Mouse (Mus musculus): ENCODE results near the gene Nxpe3.
"Not testable (repeated sequence)": the region's sequence is repeated elsewhere in the genome, so short reads cannot be mapped to it uniquely, and the experiment has no call there.

Nxpe3 gene

GRCm38 (mm10) chr16:55890346-55891136, 4.5 kb downstream of the Nxpe3 start:
- intact Hi-C loops (cut with DNase I): no loop called here

DNA sequence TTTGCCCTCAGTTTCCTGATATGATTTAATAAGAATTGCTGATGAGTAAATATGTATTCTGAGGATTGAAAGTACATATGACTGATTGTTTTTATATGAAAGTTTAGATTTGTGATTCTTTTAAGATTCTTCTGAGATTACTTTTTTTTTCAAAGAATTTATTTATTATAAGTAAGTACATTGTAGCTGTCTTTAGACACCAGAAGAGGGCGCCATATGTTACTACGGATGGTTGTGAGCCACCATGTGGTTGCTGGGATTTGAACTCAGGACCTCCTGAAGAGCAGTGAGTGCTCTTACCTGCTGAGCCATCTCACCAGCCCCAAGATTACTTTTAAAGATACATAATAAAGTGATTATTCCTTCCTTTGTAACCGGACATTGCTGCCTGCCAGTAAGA, 5.6 kb downstream of the Nxpe3 start:
- intact Hi-C loops (cut with DNase I): no loop called here

DNA sequence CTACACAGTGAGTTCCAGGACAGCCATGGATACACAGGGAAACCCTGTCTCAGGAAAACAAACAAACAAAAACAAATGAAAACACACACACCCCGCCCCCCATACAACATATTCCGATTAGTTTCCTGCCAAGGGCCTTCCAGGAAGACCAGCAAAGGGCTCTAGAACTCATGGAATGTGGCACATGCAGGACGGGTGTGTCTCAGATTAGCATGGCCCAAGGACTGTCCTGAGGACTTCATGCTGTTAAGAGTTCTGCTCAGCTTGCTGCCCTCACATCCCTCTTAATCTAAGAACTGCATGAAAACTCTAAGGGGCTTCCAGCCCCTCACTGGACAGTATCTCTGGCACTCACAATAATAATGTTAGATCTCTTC, 6.5 kb downstream of the Nxpe3 start:
- intact Hi-C loops (cut with DNase I): no loop called here

GRCm38 (mm10) chr16:55887814-55888583, 7.1 kb downstream of the Nxpe3 start:
- intact Hi-C loops (cut with DNase I): no loop called here

GRCm38 (mm10) chr16:55884246-55884645, 10.8 kb downstream of the Nxpe3 start:
- intact Hi-C loops (cut with DNase I): no loop called here

- intact Hi-C loops (cut with DNase I): no loop called here
Observed at GRCm38 (mm10) chr16:55876025-55876424, 19.1 kb downstream of the Nxpe3 start.

- intact Hi-C loops (cut with DNase I): no loop called here
Observed at GRCm38 (mm10) chr16:55863832-55864231, 31.3 kb downstream of the Nxpe3 start.

DNA sequence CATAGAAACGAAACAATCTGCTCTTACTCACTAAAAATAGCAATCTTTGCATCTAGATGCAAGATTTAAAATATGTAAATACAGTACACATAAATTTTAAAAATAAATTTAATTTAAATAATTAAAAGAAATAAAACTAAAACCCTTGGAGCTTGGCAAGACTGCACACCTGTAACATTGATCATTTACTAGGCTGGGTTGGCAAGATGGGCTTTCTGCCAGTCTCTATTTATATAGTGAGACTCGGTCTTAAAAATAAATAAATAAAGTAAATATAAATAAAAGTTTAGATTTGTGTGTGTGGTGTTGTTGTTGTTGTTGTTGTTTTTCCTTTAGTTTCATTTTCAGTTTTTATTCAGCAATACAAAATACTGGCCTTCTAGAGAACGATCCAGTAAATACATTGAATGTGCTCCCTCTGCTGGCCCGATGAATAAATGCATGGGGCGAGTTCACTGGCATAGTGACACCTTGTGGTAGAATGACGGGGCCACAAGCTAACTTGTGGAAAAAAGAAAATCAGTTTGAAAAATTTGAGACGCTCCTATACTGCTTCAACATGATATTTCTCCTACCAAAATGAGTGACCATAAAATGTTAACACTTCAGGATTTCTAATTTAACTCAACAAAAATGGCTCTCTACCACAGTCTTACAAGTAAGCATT, 31.8 kb downstream of the Nxpe3 start:
- intact Hi-C loops (cut with DNase I): no loop called here

GRCm38 (mm10) chr16:55861104-55861503, 34.0 kb downstream of the Nxpe3 start:
- intact Hi-C loops (cut with DNase I): no loop called here

DNA sequence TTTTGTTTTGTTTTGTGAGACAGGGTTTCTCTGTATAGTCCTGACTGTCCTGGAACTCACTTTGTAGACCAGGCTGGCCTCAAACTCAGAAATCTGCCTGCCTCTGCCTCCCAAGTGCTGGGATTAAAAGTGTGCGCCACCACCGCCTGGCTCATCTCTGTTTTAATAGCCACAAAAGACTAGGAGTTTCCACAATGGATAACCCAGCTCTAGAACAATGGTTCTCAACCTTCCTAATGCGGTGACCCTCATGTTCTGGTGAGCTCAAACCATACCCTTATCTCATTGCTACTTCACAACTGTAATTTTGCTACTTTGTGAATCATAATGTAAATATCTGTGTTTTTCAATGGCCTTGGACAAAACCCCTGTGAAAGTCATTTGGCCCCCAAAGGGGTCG, 35.7 kb downstream of the Nxpe3 start:
- intact Hi-C loops (cut with DNase I): not testable (repeated sequence)

DNA sequence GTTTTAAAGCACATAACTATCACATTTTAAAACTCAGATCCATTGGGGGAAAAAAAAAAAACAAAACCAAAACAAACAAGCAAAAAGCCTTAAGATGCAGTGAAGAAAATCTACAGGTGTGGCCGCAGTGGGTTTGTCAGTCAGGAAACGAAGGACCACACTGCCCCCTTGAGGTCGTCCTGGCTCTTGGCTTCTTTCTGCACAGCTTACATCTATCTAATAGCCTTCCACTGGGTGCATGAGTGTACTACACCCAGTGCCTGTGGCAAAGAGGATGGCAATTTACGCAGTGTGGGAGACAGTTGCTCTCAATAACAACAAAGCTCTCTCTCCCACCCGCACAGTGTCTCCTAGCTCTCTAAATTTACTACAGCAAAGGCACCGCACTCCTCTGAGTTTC, 36.6 kb downstream of the Nxpe3 start:
- intact Hi-C loops (cut with DNase I): loop anchor here (1.0 kb wide), 1 partner anchor 378 kb away; no protein-coding TSS in a partner anchor

DNA sequence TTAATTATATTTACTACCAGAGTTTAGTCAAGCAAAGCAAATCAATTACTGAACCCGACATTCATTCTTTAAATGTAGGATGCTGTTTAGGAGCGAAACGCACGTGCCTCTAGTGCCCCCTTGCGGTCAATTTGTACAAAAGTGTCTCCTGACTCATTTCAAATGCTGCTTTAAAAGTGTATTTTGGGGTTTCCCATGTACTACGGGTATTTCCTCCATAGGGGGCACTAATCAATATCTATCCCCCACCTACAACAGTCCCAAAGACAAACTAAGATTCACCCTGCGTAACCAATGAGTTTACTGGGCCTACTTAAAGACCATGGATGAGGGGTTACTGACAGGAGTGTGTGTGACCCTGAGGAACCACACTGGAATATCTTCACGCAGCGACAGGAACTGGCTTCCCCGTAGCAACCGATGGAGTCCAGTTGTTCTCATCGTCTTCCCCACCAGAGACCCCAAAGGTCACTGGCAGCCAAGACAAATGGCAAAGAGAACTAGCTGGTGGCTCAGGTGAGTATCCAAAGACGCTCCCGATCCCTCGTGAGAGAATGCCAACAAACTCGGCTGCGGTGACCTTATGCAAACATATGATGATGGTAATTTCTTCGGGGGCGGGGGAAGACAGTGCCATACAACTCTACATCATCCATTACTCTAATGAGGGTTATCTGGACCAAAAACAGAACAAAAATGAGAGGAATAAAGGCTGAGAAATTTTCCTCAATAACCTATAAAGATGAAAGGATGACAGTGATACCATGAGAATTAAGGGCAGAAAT, 42.0 kb downstream of the Nxpe3 start:
- intact Hi-C loops (cut with DNase I): loop anchor here (5.0 kb wide), 1 partner anchor 331 kb away; no protein-coding TSS in a partner anchor

- intact Hi-C loops (cut with DNase I): loop anchor here (5.0 kb wide), 1 partner anchor 330 kb away; no protein-coding TSS in a partner anchor
Observed at GRCm38 (mm10) chr16:55852515-55852914, 42.6 kb downstream of the Nxpe3 start.

- intact Hi-C loops (cut with DNase I): loop anchor here (5.0 kb wide), 1 partner anchor 328 kb away; no protein-coding TSS in a partner anchor
Observed at GRCm38 (mm10) chr16:55850485-55850884, 44.6 kb downstream of the Nxpe3 start.

DNA sequence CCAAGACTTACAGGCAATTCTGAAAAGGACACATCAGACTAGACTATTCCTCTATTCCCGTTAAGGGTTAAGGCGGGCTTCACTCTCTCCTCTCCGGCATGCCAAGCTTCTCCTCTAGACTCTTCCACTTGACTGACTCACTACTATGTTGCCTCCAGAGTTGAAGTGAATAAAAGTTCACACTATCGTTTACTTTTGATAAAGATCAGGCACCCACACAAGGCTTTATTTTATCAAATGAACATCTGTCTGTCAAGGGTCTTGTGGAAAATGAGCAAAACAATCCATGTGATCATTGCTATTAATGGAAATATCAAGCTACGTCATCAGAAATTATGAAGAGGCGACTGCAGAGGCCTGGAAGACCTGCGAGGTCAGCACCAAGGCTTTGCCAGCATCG, 47.4 kb downstream of the Nxpe3 start:
- intact Hi-C loops (cut with DNase I): no loop called here

- intact Hi-C loops (cut with DNase I): no loop called here
Observed at GRCm38 (mm10) chr16:55844847-55845246, 50.2 kb downstream of the Nxpe3 start.

GRCm38 (mm10) chr16:55843919-55844318, 51.2 kb downstream of the Nxpe3 start:
- intact Hi-C loops (cut with DNase I): no loop called here

DNA sequence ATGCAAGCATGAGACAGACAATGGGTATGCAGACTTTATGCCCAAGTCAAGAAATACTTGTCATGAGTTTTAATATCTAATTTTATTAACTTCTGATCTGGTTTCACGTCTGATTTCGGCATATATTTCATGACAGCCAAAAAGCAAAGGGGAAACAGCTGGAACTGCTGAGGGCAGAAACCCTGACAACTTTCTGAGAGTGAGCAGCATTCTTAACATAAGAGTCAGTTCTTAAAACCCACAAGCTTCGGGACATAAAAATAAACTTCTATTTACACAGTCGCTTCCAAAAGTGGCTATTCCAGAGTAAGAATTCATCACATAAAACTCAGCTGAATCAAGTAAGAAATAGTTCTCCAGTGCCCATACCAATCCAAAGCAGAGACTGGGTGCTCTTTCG, 52.0 kb downstream of the Nxpe3 start:
- intact Hi-C loops (cut with DNase I): no loop called here

- intact Hi-C loops (cut with DNase I): no loop called here
Observed at GRCm38 (mm10) chr16:55841506-55841905, 53.6 kb downstream of the Nxpe3 start.

DNA sequence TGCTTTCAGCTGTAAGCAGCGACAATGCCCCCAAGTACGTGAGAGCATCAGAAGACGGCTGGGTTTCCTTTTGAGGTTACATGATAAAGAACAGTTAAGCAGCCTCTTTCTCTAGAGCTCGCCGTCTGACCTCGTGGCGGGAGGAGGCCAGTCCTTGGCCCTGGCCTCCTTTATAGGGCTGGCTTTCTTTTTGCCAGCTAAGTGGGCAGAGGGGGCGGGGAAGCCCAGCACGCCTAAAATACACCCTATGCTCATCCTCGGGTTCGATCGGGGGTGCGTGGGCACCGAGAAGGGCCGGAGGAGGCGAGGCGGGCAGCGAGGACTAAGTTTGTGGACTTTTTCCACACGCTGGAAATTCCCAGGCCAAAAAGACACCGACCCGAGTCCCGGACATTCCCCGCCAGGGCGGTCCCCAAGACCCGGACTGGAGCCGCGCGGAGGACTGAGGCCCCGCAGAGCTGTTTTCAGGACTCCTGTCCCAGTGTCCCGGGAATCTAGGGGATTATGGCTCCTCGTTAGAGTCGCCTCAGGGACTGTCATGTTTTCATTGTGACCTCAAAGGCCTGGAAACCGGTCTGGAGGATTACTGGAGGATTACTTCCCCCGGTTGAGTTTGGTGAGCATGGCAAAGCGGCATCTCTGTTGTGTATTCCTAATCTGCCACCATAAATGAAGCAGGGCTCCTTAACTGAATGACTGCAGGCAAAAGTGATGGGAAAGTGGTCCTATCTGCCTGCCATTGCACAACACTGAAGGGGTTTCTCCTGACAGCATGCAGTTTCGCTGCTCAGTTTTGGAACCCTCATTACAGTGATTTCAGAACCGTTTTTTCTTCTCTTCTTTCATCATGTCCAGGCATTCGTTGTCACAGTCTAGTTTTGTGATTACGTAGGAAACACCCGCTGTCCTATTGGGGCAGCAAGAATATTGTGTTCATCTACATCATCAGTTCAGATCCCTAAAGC, 56.3 kb downstream of the Nxpe3 start, which contains the start of gene Nfkbiz:
Gene Nfkbiz (minus strand): TSS at position 390 of the 965 bp plus-strand sequence.
- intact Hi-C loops (cut with DNase I): loop anchor here (2.0 kb wide), 1 partner anchor 16 kb away; no protein-coding TSS in a partner anchor
